Mouse (Mus musculus): ENCODE results near the gene Tnfaip6.

DNA sequence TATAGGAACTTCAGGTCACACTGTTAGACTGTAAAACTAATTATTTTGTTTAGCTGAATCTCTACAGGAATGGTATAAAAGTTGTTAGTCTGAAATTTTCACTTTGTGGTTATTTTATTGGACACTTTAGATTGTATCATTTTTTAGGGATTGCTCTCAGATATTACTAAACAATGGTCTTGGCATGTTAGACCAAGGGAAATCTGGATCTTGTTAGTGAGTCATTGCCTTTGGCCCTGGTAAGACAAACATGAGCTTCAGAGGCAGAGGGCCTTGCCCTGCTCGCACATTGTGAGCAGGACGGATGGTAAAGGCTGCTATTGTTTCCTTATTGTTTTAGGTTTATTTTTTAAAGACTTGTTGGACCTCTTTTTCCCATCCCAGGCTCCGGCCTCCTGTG is 31.4 kb upstream of the Tnfaip6 start:
- TF ChIP-seq CTCF (IDR thresholded peaks at IDR 0.05; ENCODE audit: insufficient read depth, low read depth, low read length) (no peak), POLR2A (IDR thresholded peaks at IDR 0.05; ENCODE audit: insufficient read depth, low read depth, low read length) (no peak)
